Mouse (Mus musculus) G1E (cell line): ENCODE measurements around the gene Atp8a1.

Experiments used
- CTCF ChIP-seq: IDR thresholded peaks from 2 replicates; pipeline ENCODE4 v1.5.1; 2012; ENCODE audit warnings: low read depth, low read length, inconsistent platforms, mixed read lengths
- POLR2AphosphoS5 ChIP-seq: IDR thresholded peaks from 2 replicates; pipeline ENCODE4 v1.6.1; 2012; ENCODE audit warnings: low read depth, low read length, inconsistent platforms; ENCODE audit not compliant: insufficient replicate concordance
- TAL1 ChIP-seq: conservative IDR thresholded peaks from 2 replicates; pipeline ENCODE4 v1.6.1; 2012; ENCODE audit warnings: low read depth, low read length, inconsistent platforms, mixed read lengths

GRCm38 (mm10) chr5:67863950-67864391, 16.7 kb upstream of the Atp8a1 start:
- TF ChIP-seq CTCF (no peak), TAL1 (no peak), POLR2AphosphoS5 (no peak)
